Mouse (Mus musculus) neural tube, embryonic 15.5 days (tissue): ENCODE measurements around the gene Btn2a2. TPM values are rescaled to one million over a fixed set of nuclear protein-coding genes. Genes with fewer than 3 reads are reported as not detected.

Source experiments
- ATAC-seq: fragments of 200-750 bp; cut with Nextera tagmentation; 2 replicates; pipeline ENCODE4 v1.8.0; 2017; ENCODE audit warnings: mild to moderate bottlenecking, moderate TSS enrichment, moderate library complexity; ENCODE audit not compliant: low FRiP score
- H3K27ac ChIP-seq: fragments of 300-500 bp; sonication (generic); replicated peaks from 2 replicates; pipeline ENCODE4 v1.5.1; 2015; ENCODE audit warnings: mild to moderate bottlenecking, inconsistent platforms
- H3K27me3 ChIP-seq: fragments of 300-500 bp; sonication (generic); replicated peaks from 2 replicates; pipeline ENCODE4 v1.6.1; 2015; ENCODE audit warnings: inconsistent platforms
- H3K36me3 ChIP-seq: fragments of 300-500 bp; sonication (generic); 2 replicates; pipeline ENCODE4 v1.6.1; 2015; ENCODE audit warnings: inconsistent platforms
- H3K4me1 ChIP-seq: fragments of 300-500 bp; sonication (generic); 2 replicates; pipeline ENCODE4 v1.6.1; 2015; ENCODE audit warnings: inconsistent platforms
- H3K4me2 ChIP-seq: fragments of 300-500 bp; sonication (generic); 2 replicates; pipeline ENCODE4 v1.6.1; 2015; ENCODE audit warnings: inconsistent platforms, mild to moderate bottlenecking, moderate library complexity
- H3K4me3 ChIP-seq: fragments of 300-500 bp; sonication (generic); replicated peaks from 2 replicates; pipeline ENCODE4 v1.5.1; 2015; ENCODE audit warnings: mild to moderate bottlenecking, inconsistent platforms
- H3K9ac ChIP-seq: fragments of 300-500 bp; sonication (generic); replicated peaks from 2 replicates; pipeline ENCODE4 v1.6.1; 2015; ENCODE audit warnings: mild to moderate bottlenecking, inconsistent platforms
- H3K9me3 ChIP-seq: fragments of 300-500 bp; sonication (generic); replicated peaks from 2 replicates; pipeline ENCODE4 v1.6.1; 2016; ENCODE audit warnings: inconsistent platforms
- WGBS: fragments of 180-500 bp; shearing (Covaris S2); methylation state at CpG from one replicate; pipeline ENCODE4 v1.1.7; 2015; ENCODE audit warnings: mixed read lengths; 5-methylcytosine and 5-hydroxymethylcytosine counted together
- polyA plus RNA-seq: library from polyadenylated mRNA; unstranded; fragments of >200 nt; fragmentation: Nextera tagmentation; extraction: Ambion mirVana; gene quantifications from 2 replicates; pipeline ENCODE4 v1.2.1, GENCODE M21; 2015

The Btn2a2 gene
- polyA plus RNA-seq, 1 experiment from 2014 or later, result 0.14 TPM

DNA sequence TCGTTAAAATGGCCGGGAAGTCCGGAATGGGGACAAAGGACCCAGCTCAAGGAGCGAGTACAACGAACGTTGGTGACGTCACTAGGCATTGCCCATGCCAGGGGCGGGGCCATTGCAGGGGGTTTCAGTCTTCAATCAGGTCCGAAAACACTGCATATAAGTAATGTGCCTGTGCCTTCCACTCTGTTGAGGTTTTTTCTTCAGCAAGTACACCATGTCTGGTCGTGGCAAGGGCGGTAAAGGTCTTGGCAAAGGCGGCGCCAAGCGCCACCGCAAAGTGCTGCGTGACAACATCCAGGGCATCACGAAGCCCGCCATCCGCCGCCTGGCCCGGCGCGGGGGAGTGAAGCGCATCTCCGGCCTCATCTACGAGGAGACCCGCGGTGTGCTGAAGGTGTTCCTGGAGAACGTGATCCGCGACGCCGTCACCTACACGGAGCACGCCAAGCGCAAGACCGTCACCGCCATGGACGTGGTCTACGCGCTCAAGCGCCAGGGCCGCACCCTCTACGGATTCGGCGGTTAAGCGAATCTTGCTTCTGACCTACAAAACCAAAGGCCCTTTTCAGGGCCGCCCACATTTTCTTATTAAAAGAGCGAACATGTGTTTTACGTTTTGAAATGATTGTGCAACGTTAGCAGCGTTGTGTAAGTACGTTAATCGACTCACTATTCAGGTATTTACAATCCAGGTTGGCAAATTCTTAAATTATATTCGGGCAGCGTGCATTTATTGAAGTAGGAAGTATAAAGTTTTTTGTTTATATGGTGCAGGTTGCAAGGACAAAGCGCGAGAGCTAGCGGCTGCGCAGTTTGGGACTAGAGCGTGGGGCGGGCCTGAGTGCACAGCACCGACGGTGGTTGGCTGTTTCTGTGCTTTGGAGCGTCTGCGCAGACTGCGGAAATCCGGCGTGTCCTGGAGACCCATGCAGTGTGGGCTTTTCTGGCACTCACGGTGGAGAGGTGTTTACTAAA is 42.5 kb upstream of the Btn2a2 start, which contains the start of gene Hist1h4h:
Gene Hist1h4h, plus strand, starts transcription at position 150 of the 975 bp plus-strand sequence.
- Histone ChIP-seq H3K27me3 (no peaks in the 10 kb centered on the region), H3K27ac (peak within 1 kb of the TSS; percentile 96), H3K9ac (peak within 1 kb of the TSS; percentile 73), H3K4me2 (peak within 1 kb of the TSS; percentile 87), H3K4me3 (peak within 1 kb of the TSS; percentile 56), H3K9me3 (no peaks in the 10 kb centered on the region), H3K36me3 (no peaks in the 10 kb centered on the region), H3K4me1 (peaks cover 34% of the 10 kb centered on the region)
- WGBS, result under 1% methylated on average over 62 of the region's 70 CpGs
- peak; percentile 89 for ATAC-seq

DNA sequence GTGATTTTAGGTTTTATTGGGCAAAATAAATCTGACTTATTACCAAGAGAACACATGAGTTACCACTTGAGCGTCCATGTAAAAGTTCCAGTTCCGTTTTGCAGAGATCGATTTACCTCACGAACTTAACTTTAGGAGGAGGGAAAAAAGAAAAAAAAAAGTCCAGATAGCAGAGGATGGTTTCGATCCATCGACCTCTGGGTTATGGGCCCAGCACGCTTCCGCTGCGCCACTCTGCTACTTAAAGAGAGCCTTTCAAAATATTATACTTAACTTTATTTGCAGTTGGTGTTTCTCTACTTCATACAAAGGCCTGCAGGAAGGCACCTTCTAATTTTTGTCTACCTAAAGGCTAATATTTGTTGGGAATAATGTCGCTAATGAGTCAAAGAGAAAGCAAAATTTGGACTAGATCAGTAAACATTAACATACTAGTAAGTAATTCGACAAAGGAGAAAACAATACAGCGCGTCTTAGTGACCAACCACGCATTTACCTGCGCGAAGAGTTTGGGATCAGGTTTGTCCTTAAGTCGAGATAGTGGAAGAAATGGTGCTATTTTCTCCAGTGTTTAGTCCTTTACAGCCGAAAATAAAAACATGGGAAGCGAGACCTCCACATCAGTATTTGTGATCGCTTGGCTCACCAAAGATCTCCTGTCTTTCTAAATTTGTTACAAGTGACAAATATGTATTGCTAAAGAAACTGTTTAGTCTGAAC is 41.7 kb upstream of the Btn2a2 start:
- H3K4me3 ChIP-seq, result peak overlapping the region; percentile 56
- H3K4me2 ChIP-seq, result peak overlapping the region; percentile 87
- H3K9me3 ChIP-seq, result no peaks in the 10 kb centered on the region
- H3K27me3 ChIP-seq, result no peaks in the 10 kb centered on the region
- 0% methylated on average over 20 of the region's 20 CpGs for WGBS
- peak overlapping the region; percentile 96 for H3K27ac ChIP-seq
- peak; percentile 20; the same call in 1 of the 2 replicates for ATAC-seq
- no peaks in the 10 kb centered on the region for H3K36me3 ChIP-seq
- peak overlapping the region; percentile 73 for H3K9ac ChIP-seq
- H3K4me1 ChIP-seq, result peaks cover 39% of the 10 kb centered on the region

- H3K4me1 ChIP-seq, result peaks cover 38% of the 10 kb centered on the region
- no peaks in the 10 kb centered on the region for H3K27me3 ChIP-seq
- H3K4me3 ChIP-seq, result peak overlapping the region; percentile 56
- no peaks in the 10 kb centered on the region for H3K9me3 ChIP-seq
- H3K36me3 ChIP-seq, result no peaks in the 10 kb centered on the region
- peak overlapping the region; percentile 96 for H3K27ac ChIP-seq
- ATAC-seq, result no peak
- peak overlapping the region; percentile 87 for H3K4me2 ChIP-seq
- WGBS, result 26% methylated on average over 2 of the region's 2 CpGs
- H3K9ac ChIP-seq, result peak overlapping the region; percentile 73
Observed at GRCm38 (mm10) chr13:23529480-23530165, 41.0 kb upstream of the Btn2a2 start.

GRCm38 (mm10) chr13:23529005-23529404 is 40.3 kb upstream of the Btn2a2 start:
- WGBS, result 33% methylated on average over 5 of the region's 5 CpGs
- no peak overlapping the region for H3K4me2 ChIP-seq

GRCm38 (mm10) chr13:23526312-23526711 is 37.7 kb upstream of the Btn2a2 start:
- H3K9me3 ChIP-seq, result no peaks in the 10 kb centered on the region
- H3K36me3 ChIP-seq, result no peaks in the 10 kb centered on the region
- peak; percentile 60; the same call in 1 of the 2 replicates for ATAC-seq
- under 1% methylated on average over 17 of the region's 17 CpGs for WGBS
- peak overlapping the region; percentile 53 for H3K4me3 ChIP-seq
- H3K9ac ChIP-seq, result peak overlapping the region; percentile 48; the same call in 1 of the 2 replicates
- H3K4me1 ChIP-seq, result peaks cover 17% of the 10 kb centered on the region
- no peaks in the 10 kb centered on the region for H3K27me3 ChIP-seq
- H3K4me2 ChIP-seq, result peak overlapping the region; percentile 58
- H3K27ac ChIP-seq, result peak overlapping the region; percentile 81

More at GRCm38 (mm10) chr13:23529005-23529404, 40.3 kb upstream of the Btn2a2 start:
- Histone ChIP-seq H3K9me3 (no peaks in the 10 kb centered on the region), H3K27ac (no peak overlapping the region), H3K4me1 (peaks cover 32% of the 10 kb centered on the region), H3K27me3 (no peaks in the 10 kb centered on the region), H3K36me3 (no peaks in the 10 kb centered on the region), H3K9ac (no peak overlapping the region), H3K4me3 (no peak overlapping the region)
- ATAC-seq, result no peak

GRCm38 (mm10) chr13:23525901-23526300 is 37.2 kb upstream of the Btn2a2 start:
- Histone ChIP-seq H3K4me2 (peak overlapping the region; percentile 58), H3K27ac (no peak overlapping the region), H3K36me3 (no peaks in the 10 kb centered on the region), H3K4me1 (peaks cover 17% of the 10 kb centered on the region), H3K9ac (no peak overlapping the region), H3K27me3 (no peaks in the 10 kb centered on the region), H3K9me3 (no peaks in the 10 kb centered on the region), H3K4me3 (peak overlapping the region; percentile 53)
- ATAC-seq, result no peak
- WGBS, result 2% methylated on average over 10 of the region's 10 CpGs

- Histone ChIP-seq H3K4me1 (peaks cover 12% of the 10 kb centered on the region; the same call in 1 of the 2 replicates), H3K4me3 (no peak overlapping the region), H3K9ac (no peak overlapping the region), H3K27me3 (no peaks in the 10 kb centered on the region), H3K36me3 (no peaks in the 10 kb centered on the region), H3K9me3 (no peaks in the 10 kb centered on the region), H3K27ac (no peak overlapping the region), H3K4me2 (peak overlapping the region; percentile 34)
- WGBS, result 12% methylated on average over 5 of the region's 5 CpGs
- 0 out of 2 replicates have a peak, but pooled peaks have one; percentile 13 for ATAC-seq
Observed at GRCm38 (mm10) chr13:23524654-23525053, 36.0 kb upstream of the Btn2a2 start.

GRCm38 (mm10) chr13:23523976-23524375 is 35.3 kb upstream of the Btn2a2 start:
- Histone ChIP-seq H3K9ac (no peak overlapping the region), H3K27ac (no peak overlapping the region), H3K27me3 (no peaks in the 10 kb centered on the region), H3K4me2 (no peak overlapping the region), H3K9me3 (no peaks in the 10 kb centered on the region), H3K4me1 (peaks cover 14% of the 10 kb centered on the region), H3K4me3 (no peak overlapping the region), H3K36me3 (no peaks in the 10 kb centered on the region)
- WGBS, result 49% methylated on average over 5 of the region's 5 CpGs
- ATAC-seq, result no peak

GRCm38 (mm10) chr13:23521703-23522102 is 33.0 kb upstream of the Btn2a2 start:
- Histone ChIP-seq H3K4me1 (peaks cover 12% of the 10 kb centered on the region), H3K4me3 (peak overlapping the region; percentile 12), H3K27ac (no peak overlapping the region), H3K27me3 (no peaks in the 10 kb centered on the region), H3K9me3 (no peaks in the 10 kb centered on the region), H3K4me2 (peak overlapping the region; percentile 38), H3K36me3 (no peaks in the 10 kb centered on the region), H3K9ac (0 out of 2 replicates have a peak overlapping the region, but pooled peaks have one; percentile 11)
- ATAC-seq, result no peak
- WGBS, result 1% methylated on average over 14 of the region's 14 CpGs

GRCm38 (mm10) chr13:23519416-23519815 is 30.8 kb upstream of the Btn2a2 start:
- no peak overlapping the region for H3K9ac ChIP-seq
- H3K36me3 ChIP-seq, result no peaks in the 10 kb centered on the region
- peaks cover 13% of the 10 kb centered on the region for H3K4me1 ChIP-seq
- WGBS, result under 1% methylated on average over 10 of the region's 10 CpGs
- H3K9me3 ChIP-seq, result no peaks in the 10 kb centered on the region
- ATAC-seq, result peak; percentile 51
- peak overlapping the region; percentile 34; the same call in 1 of the 2 replicates for H3K27ac ChIP-seq
- peak overlapping the region; percentile 36 for H3K4me3 ChIP-seq
- H3K27me3 ChIP-seq, result no peaks in the 10 kb centered on the region
- H3K4me2 ChIP-seq, result peak overlapping the region; percentile 85

DNA sequence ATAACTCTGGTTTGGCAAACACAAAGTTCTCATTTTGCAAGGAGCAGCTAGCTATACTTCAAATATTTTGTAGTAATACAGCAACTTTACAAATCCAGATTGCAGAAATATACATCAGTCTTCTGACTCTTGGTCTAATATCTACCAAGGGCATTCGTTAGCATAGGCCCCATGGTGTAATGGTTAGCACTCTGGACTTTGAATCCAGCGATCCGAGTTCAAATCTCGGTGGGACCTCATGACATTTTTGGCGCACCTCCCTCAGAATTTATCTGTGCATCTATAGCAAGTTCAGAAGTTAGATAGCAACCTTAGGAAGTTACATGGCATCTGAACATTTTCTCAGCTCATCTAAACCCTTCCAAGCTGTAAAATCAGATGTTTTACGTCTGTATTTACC is 30.2 kb upstream of the Btn2a2 start:
- ATAC-seq, result peak; percentile 32; the same call in 1 of the 2 replicates
- peaks cover 13% of the 10 kb centered on the region for H3K4me1 ChIP-seq
- H3K4me2 ChIP-seq, result peak overlapping the region; percentile 85
- no peak overlapping the region for H3K9ac ChIP-seq
- H3K27me3 ChIP-seq, result no peaks in the 10 kb centered on the region
- peak overlapping the region; percentile 36 for H3K4me3 ChIP-seq
- WGBS, result under 1% methylated on average over 6 of the region's 6 CpGs
- H3K9me3 ChIP-seq, result no peaks in the 10 kb centered on the region
- H3K27ac ChIP-seq, result peak overlapping the region; percentile 34
- no peaks in the 10 kb centered on the region for H3K36me3 ChIP-seq
